Mouse (Mus musculus): Measurements from ENCODE around the gene Uqcrh. TPM values are rescaled to one million over a fixed set of nuclear protein-coding genes. Genes with fewer than 3 reads are reported as not detected.

Uqcrh gene
- 378 and 393 TPM in 2 replicates for polyA plus RNA-seq (2016; fragmentation: Nextera tagmentation; extraction: Ambion mirVana)

DNA sequence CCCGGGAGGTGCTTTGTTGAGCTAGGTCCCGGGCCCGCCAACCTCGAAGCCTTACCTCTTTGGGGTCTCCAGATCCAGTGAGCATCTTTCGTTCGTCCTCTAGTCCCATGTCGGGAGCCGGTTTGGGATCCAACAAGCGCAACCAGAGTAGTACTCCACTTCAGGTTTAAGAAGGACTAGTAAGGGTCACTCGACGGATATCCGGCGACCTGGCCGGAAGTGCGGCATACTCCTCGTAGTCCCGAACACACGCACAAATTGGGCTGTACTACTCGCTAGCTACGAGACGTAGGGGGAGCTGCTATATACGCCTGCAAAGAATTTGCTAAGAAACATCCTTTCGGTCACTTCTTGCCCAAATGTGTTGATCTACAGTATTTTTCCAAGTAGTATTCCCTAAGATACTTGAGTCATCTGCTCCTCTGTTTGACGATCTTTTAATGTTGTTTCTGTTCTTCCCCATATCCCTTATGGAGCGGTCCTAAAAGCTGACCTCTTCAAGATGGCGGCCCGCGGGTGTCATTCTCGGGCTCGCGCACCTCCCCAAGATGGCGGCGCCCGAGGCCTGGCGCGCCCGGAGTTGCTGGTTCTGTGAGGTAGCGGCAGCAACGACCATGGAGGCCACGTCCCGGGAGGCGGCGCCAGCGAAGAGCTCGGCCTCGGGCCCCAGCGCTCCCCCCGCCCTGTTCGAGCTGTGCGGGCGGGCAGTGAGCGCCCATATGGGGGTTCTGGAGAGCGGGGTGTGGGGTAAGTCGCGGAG, at the start of gene Uqcrh, which contains the start of gene Lrrc41:
Gene Uqcrh, minus strand, starts transcription at position 211 of the 760 bp plus-strand sequence.
Gene Lrrc41, plus strand, starts transcription at position 409 of the 760 bp plus-strand sequence.
- H3K9me3 ChIP-seq, result no peaks in the 10 kb centered on the region
- peak within 1 kb of the TSS; percentile 98 for H3K4me3 ChIP-seq
- peaks cover 8% of the 10 kb centered on the region; the same call in 1 of the 2 replicates for H3K36me3 ChIP-seq
- WGBS, result under 1% methylated on average over 55 of the region's 55 CpGs
- H3K27ac ChIP-seq, result peak within 1 kb of the TSS; percentile 94
- H3K4me1 ChIP-seq, result peaks cover 33% of the 10 kb centered on the region
- peak within 1 kb of the TSS; percentile 84 for H3K4me2 ChIP-seq (replicated peaks)
- H3K27me3 ChIP-seq (replicated peaks), result no peaks in the 10 kb centered on the region
- peak; percentile 92 for ATAC-seq (ENCODE audit: low FRiP score, low read depth)
- peak within 1 kb of the TSS; percentile 98 for H3K9ac ChIP-seq

DNA sequence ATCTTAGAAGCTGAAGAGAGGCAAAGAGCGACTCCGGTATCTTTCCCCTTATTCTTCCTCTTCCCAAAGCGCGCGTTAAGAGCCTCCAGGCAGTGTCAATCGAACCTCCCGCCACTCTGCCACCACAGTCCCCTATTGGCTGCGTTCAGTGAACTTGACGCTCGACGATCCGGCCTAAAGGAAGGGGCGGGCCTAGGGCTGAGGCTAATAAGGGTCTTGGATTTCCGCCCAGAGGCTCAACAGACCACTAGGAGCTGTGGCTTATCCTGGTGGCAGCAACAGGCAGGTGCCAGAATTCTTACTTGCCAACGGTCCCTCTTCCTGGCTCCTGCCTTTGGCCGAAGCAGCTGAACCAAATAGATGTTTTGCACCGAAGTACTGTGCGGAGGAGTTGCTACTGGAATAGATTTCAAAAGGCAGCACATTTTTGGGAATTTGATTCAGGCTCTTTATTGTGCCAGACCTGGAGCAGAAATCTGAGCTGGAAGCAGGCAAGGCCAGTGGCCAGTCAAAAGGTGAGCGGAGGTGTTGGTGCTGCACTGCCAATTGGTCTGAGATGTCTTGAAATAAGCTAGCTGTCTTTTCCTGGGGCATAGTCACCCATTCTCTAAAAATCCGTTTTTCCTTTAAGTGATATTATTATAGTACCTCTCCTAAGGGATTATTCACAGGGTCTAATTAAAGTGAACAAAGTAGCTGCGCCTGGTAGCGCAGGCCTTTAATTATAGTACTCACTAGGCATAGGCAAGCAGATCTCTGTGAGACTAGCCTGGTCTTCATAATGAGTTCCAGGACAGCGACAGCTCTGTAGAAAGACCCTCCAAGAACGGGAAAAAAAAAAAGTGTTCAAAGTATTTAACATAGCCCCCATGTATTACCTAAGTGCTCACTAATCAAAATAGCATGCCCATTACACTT, 49.0 kb upstream of the Uqcrh start, which contains the start of the genes Rad54l and Pomgnt1:
Gene Rad54l, minus strand, starts transcription at position 89 of the 918 bp plus-strand sequence.
Gene Pomgnt1, plus strand, starts transcription at position 239 of the 918 bp plus-strand sequence.
- WGBS, result 7% methylated on average over 24 of the region's 24 CpGs
- Histone ChIP-seq H3K27ac (no peak within 1 kb of the TSS), H3K4me2 (replicated peaks) (peak within 1 kb of the TSS; percentile 74), H3K9me3 (no peaks in the 10 kb centered on the region), H3K4me3 (peak within 1 kb of the TSS; percentile 55), H3K27me3 (replicated peaks) (no peaks in the 10 kb centered on the region), H3K4me1 (peaks cover 15% of the 10 kb centered on the region), H3K9ac (peak within 1 kb of the TSS; percentile 49), H3K36me3 (no peaks in the 10 kb centered on the region)
- ATAC-seq (ENCODE audit: low FRiP score, low read depth), result peak; percentile 97

DNA sequence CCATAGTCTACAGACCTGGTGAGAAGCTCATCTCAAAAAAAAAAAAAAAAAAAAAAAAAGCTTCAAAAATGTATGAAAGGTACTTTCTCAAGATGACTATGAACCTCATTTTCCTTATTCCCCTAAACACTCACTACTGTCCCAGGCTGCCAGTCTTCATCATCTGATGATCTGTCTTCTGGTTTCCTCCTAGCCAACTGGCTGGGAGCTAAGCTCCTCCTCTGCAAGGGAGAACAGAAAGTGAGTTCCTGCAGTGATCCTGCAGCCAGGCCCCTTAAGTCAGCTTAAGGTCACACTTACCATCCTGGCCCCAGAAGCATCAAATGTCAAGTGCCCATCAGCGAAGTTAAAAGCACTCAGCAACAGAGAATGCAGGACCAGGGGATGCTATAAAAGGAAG, 47.9 kb upstream of the Uqcrh start:
- H3K4me3 ChIP-seq, result peak overlapping the region; percentile 55
- ATAC-seq (ENCODE audit: low FRiP score, low read depth), result no peak
- 0% methylated on average over 1 of the region's 1 CpGs for WGBS
- no peak overlapping the region for H3K27ac ChIP-seq
- no peaks in the 10 kb centered on the region for H3K36me3 ChIP-seq
- H3K4me2 ChIP-seq (replicated peaks), result peak overlapping the region; percentile 74
- H3K9ac ChIP-seq, result peak overlapping the region; percentile 47
- H3K9me3 ChIP-seq, result no peaks in the 10 kb centered on the region
- no peaks in the 10 kb centered on the region for H3K27me3 ChIP-seq (replicated peaks)
- peaks cover 15% of the 10 kb centered on the region for H3K4me1 ChIP-seq

DNA sequence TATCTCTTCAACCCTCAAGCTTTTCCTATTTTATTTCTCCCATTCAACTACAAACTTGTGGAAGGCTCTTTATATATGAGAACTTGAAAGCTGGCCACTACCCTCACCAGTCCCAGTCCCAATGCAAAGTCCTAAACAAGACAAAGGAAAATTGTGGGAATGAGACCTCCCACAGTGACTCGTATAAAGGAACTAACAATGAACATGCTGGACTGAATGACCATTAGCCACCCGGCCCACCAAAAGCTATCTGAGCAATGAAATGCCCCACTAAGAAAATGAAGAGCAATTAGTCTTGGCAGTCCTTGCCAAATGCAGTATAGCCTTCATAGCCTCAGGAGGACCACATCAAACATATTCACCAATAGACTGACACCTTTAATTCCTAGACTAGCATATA, 36.6 kb upstream of the Uqcrh start:
- Histone ChIP-seq H3K4me1 (no peaks in the 10 kb centered on the region), H3K9ac (no peak overlapping the region), H3K9me3 (no peaks in the 10 kb centered on the region), H3K4me2 (replicated peaks) (no peak overlapping the region), H3K4me3 (no peak overlapping the region), H3K27ac (no peak overlapping the region), H3K27me3 (replicated peaks) (no peaks in the 10 kb centered on the region), H3K36me3 (peaks cover 20% of the 10 kb centered on the region)
- ATAC-seq (ENCODE audit: low FRiP score, low read depth), result no peak
- WGBS, result 35% methylated on average over 2 of the region's 2 CpGs

DNA sequence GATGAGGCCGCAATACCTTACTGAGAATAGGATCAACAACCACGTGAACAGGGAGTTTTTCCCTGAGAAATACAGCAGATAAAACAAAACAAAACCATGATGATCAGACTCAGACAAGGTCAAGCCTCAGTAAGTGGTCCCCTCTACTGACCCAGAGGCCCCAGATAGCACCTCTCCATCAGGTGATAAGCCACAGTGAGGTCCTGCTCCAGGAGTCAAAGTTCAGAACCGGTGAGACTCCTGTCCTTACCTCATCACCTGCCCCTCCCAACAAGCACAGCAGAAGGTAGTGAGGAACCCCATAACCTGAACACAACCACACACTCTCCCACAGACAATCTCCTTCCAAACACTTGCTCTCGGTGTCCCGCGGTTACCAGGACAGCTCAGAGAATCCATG, 35.8 kb upstream of the Uqcrh start:
- 94% methylated on average over 6 of the region's 6 CpGs for WGBS
- peaks cover 23% of the 10 kb centered on the region for H3K36me3 ChIP-seq
- no peak for ATAC-seq (ENCODE audit: low FRiP score, low read depth)

GRCm38 (mm10) chr4:116105278-116105677, 30.4 kb upstream of the Uqcrh start:
- Histone ChIP-seq H3K9me3 (no peaks in the 10 kb centered on the region), H3K9ac (no peak overlapping the region), H3K4me3 (no peak overlapping the region), H3K4me1 (no peaks in the 10 kb centered on the region), H3K27ac (no peak overlapping the region), H3K27me3 (replicated peaks) (no peaks in the 10 kb centered on the region), H3K36me3 (peaks cover 48% of the 10 kb centered on the region), H3K4me2 (replicated peaks) (no peak overlapping the region)
- ATAC-seq (ENCODE audit: low FRiP score, low read depth), result no peak
- 93% methylated on average over 5 of the region's 5 CpGs for WGBS

More for the DNA sequence above, 35.8 kb upstream of the Uqcrh start:
- Histone ChIP-seq H3K4me3 (no peak overlapping the region), H3K4me1 (no peaks in the 10 kb centered on the region), H3K27me3 (replicated peaks) (no peaks in the 10 kb centered on the region), H3K9me3 (no peaks in the 10 kb centered on the region), H3K27ac (no peak overlapping the region), H3K4me2 (replicated peaks) (no peak overlapping the region), H3K9ac (no peak overlapping the region)

- H3K36me3 ChIP-seq, result peaks cover 77% of the 10 kb centered on the region
- no peak overlapping the region for H3K4me2 ChIP-seq (replicated peaks)
- 90% methylated on average over 7 of the region's 7 CpGs for WGBS
- no peaks in the 10 kb centered on the region for H3K4me1 ChIP-seq
- H3K27ac ChIP-seq, result no peak overlapping the region
- ATAC-seq (ENCODE audit: low FRiP score, low read depth), result no peak
- H3K9ac ChIP-seq, result no peak overlapping the region
- H3K27me3 ChIP-seq (replicated peaks), result no peaks in the 10 kb centered on the region
- no peaks in the 10 kb centered on the region for H3K9me3 ChIP-seq
- H3K4me3 ChIP-seq, result no peak overlapping the region
These were observed 26.1 kb upstream of the Uqcrh start for GRCm38 (mm10) chr4:116100959-116101358.

DNA sequence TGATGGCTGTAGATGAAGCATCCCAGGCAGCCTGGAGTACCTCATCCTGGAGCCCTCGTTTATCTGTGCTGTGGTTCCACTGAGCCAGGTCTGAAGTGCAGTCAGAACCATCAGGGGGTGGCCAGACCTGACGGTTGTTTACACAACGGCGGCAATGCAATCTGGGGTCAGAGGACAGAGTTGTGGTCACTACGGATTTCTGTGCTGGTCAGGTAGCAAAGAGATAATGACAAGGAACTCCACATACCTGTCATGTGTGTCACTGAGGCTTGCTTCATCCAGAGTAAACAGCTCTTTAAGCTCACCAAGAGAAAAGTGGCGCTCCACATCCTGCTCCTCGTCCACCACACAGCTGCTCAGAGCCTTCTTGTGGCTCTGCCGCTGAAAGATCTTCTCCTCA, 22.3 kb upstream of the Uqcrh start:
- WGBS, result 89% methylated on average over 8 of the region's 8 CpGs

DNA sequence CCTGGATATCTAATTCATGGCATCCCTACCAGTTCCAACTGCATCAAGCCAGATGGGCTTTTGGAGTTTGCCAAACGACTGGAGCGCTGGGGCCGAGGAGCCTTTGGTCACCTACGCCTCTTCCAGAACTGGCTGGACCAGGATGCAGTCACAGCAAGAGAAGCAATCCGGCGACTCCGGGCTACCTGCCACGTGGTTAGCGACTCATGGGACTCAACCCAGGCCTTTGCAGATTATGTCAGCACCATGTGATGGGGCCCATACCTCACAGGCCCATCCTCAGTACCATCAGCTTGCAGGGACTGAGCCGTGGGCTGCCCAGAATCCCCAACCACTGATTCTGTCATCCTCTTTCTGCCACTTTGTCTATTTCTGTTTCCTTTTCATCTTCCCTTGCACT, 21.4 kb upstream of the Uqcrh start:
- WGBS, result 92% methylated on average over 10 of the region's 10 CpGs
- Histone ChIP-seq H3K4me2 (replicated peaks) (no peak overlapping the region), H3K9me3 (no peaks in the 10 kb centered on the region), H3K4me1 (no peaks in the 10 kb centered on the region), H3K36me3 (peaks cover 93% of the 10 kb centered on the region), H3K4me3 (no peak overlapping the region), H3K27ac (no peak overlapping the region), H3K27me3 (replicated peaks) (no peaks in the 10 kb centered on the region), H3K9ac (no peak overlapping the region)
- ATAC-seq (ENCODE audit: low FRiP score, low read depth), result no peak

More for the DNA sequence above, 22.3 kb upstream of the Uqcrh start:
- Histone ChIP-seq H3K4me2 (replicated peaks) (no peak overlapping the region), H3K4me1 (no peaks in the 10 kb centered on the region), H3K27me3 (replicated peaks) (no peaks in the 10 kb centered on the region), H3K36me3 (peaks cover 90% of the 10 kb centered on the region), H3K4me3 (no peak overlapping the region), H3K27ac (no peak overlapping the region), H3K9ac (no peak overlapping the region), H3K9me3 (no peaks in the 10 kb centered on the region)
- ATAC-seq (ENCODE audit: low FRiP score, low read depth), result no peak

GRCm38 (mm10) chr4:116088510-116089249, 13.8 kb upstream of the Uqcrh start:
- no peaks in the 10 kb centered on the region for H3K27me3 ChIP-seq (replicated peaks)
- H3K36me3 ChIP-seq, result peaks cover 78% of the 10 kb centered on the region
- H3K4me2 ChIP-seq (replicated peaks), result no peak overlapping the region
- no peak for ATAC-seq (ENCODE audit: low FRiP score, low read depth)
- H3K9ac ChIP-seq, result no peak overlapping the region
- WGBS, result 92% methylated on average over 23 of the region's 23 CpGs
- H3K4me1 ChIP-seq, result no peaks in the 10 kb centered on the region
- no peak overlapping the region for H3K4me3 ChIP-seq
- H3K9me3 ChIP-seq, result no peaks in the 10 kb centered on the region
- H3K27ac ChIP-seq, result no peak overlapping the region

GRCm38 (mm10) chr4:116077240-116078095, 2.6 kb upstream of the Uqcrh start:
- H3K4me2 ChIP-seq (replicated peaks), result peak overlapping the region; percentile 84
- H3K27me3 ChIP-seq (replicated peaks), result no peaks in the 10 kb centered on the region
- no peak overlapping the region for H3K27ac ChIP-seq
- H3K9me3 ChIP-seq, result no peaks in the 10 kb centered on the region
- H3K4me1 ChIP-seq, result peaks cover 32% of the 10 kb centered on the region
- H3K4me3 ChIP-seq, result peak overlapping the region; percentile 98
- H3K9ac ChIP-seq, result peak overlapping the region; percentile 98
- WGBS, result 71% methylated on average over 3 of the region's 3 CpGs
- no peak for ATAC-seq (ENCODE audit: low FRiP score, low read depth)
- peaks cover 24% of the 10 kb centered on the region for H3K36me3 ChIP-seq

All from neural tube, embryonic 12.5 days (tissue).